Mouse (Mus musculus) adipocyte (in vitro differentiated cells): Measurements from ENCODE around the gene Rap1gap2.

Source experiments
- DNase-seq: peaks from one replicate; pipeline ENCODE4 v3.0.0-alpha.2; 2016; ENCODE audit warnings: low spot score

Rap1gap2 gene

DNA sequence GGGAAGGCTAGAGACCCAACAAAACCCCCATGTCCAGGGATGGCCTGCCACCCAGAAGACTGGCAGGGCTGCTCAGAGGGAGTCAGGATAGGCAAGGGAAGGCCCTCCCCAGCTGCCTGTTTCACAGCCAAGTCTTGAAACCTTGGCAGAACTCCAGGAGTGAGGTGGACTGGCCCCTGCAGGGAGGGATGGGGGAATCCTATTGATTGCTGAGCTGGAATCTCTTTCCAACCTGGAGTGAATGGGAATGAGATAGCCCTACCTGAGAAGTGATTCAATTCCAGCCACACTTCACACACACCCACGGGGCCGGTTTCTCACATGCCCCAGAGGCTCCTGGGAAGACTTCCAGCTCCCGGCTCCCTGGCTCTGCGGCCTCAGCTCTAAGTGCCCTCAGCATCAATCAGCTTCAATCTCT is 200.9 kb downstream of the Rap1gap2 start:
- DNase-seq: peak; percentile 90

DNA sequence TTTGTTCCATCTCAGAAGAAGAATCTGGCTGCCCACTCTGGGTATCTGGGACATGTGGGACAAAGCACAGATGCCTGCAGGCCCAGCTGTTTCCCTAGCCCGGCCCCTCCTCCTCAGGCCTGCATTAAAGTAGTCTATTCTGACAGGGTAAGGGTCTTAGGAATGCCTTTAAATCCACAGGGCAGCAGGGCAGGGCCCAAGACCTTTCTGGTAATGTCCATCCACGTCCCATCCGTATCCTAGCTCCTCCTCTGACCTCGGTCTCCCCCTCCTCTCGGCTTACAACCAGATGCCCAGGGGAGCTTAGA is 201.3 kb downstream of the Rap1gap2 start:
- DNase-seq: no peak

DNA sequence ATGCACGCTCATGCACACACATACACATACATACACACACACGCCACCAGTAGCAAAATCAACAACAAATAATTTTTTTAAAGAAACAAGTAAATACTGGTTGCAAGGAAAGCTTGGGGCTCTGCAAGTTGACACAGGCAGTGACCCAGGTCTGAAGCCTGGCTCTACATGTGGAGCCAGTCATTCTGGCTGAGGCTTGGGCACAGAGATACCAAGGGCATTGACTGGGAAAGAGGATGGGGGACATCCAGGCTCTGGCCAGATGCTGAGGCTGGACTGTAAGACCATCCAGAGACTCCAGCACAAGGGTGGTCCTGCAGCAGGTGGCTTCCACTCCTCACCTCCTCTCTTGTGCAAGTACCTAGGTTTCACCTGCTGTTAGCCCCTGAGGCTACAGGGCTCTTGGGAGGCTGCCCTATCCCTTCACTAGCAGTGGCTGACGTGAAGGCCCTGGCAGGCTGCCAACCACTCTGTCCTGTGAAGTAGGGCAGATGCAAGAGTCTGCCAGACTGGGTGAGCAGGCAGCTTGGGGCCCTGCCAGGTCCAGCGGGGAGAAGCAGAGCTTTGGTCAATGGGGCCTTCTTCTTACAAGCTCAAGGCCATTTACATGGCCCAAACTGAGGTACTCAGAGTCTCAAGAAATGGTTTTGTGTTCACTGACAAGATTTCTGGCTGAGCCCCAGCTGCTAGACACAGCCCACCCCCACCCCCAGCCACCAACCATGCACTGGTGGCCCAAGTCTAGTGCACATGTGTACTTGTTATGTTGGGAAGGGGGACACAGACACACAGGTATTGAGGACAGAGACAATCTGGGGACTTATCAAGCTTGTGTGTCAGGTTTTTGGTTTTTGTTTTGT is 201.9 kb downstream of the Rap1gap2 start:
- peak; percentile 99 for DNase-seq

DNA sequence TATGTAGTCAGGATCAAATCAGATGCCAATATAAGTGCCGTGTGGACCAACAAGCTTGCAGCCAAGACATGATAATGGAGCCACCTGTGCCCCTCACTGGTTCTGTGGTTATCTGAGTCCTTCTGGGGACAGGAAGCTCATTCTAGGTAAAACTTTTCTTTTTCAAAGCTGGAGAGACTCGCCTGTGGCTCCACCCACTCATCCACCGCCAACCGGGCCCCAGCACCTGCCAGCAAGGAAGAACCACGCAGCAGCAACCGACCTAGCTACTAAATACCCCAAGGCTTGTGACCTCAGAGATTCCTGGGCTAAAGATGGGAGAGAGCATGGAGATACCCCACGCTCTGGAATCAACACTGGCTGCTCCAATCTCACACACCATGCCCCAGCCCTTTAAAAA is 205.5 kb downstream of the Rap1gap2 start:
- no peak for DNase-seq

DNA sequence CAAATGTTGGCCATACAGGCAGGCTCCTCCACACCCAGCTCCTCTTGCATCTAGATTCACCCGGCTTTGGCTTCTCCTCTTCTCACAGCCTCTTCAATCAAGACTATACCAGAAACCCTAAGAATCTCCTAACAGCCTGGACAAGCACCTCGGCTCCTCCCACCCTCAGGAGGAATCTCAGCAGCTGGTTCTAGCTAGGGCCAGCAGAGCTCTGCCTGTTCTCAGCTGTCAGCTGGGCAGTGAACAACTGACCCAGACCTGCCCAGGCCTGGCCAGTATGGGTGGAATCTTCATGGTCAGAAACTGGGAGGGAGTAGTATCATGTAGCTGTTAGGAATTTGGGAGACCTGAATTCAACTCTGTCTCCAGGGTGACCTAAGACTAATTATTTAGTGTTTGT is 206.5 kb downstream of the Rap1gap2 start:
- peak; percentile 81 for DNase-seq

- DNase-seq: peak; percentile 44
Observed at GRCm38 (mm10) chr11:74402126-74402525, 208.6 kb downstream of the Rap1gap2 start.

DNA sequence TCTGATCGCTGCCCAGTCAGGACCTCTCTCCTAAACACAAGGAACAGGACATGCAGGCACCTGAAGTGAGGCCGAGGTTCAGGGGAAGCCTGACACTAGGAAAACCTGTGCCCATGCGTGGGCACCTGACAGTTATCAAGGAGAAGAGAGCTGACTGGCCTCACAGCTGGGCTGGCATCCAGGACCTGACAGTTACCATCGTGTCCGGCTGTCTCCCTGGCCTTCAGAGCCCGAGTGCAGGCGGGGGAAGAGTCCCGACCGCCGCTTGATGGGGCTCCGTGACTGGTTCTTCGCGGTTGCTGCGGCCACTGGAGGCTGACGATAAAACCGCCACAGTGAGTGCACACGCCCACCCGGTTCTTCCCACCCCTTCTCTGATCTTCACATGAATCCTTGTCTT is 215.1 kb downstream of the Rap1gap2 start:
- DNase-seq: no peak

- no peak for DNase-seq
Observed at GRCm38 (mm10) chr11:74393489-74393888, 217.2 kb downstream of the Rap1gap2 start.

DNA sequence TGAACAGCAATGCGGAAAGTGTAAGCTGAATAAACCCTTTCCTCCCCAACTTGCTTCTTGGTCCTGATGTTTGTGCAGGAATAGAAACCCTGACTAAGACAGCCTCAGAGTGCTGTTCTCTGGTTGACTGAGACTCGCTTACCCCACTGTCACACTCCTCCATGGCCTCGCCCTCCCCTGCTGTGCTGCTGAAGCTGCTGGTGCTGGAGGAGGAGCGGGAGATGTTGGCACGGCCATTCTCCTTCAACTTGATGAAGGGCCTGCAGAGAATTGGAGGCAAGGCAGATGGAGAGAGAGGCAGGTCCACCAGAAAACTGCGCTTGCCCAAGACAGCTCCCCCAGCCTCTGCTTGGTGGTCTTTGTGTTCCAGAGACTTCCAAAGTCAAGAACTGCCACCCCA is 217.8 kb downstream of the Rap1gap2 start:
- no peak for DNase-seq

DNA sequence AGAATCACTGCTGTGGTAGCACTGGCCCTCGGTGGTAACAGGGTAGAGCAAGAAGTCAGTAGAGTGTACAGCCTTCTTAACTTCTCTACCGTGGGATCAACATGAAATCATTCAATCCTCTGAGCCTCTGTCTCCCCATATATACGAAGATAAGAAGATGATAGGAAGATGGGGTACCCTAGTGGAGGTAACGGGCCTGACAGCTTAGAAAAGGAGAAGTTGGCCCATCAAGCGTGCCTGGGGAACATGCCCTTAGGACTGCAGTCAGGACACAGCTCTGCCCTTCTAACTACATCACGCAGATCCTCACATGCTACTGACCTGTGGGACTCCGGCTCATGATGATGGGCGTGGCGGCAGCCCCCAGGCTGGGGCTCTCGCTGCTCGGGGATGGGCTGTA is 218.8 kb downstream of the Rap1gap2 start:
- DNase-seq: no peak

DNA sequence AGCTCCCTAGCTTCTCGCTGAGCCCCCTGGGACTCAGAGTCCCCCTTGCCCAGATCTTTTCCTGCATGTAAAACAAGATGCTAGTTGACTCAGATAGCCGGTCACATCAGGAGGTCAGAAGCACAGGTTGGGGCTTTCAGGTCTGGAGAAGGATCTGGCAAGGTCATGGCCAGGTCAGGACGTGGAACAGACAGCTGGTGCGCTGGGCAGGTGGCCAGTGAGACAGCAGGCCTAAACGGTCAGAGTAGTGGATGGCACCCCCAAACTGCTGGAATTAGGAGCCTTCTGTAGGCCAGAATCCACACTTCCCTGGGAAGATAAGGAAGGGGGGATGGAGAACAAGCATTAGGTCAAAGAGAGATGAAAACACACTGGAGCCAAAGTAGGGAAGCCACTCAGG is 223.5 kb downstream of the Rap1gap2 start:
- DNase-seq: no peak

DNA sequence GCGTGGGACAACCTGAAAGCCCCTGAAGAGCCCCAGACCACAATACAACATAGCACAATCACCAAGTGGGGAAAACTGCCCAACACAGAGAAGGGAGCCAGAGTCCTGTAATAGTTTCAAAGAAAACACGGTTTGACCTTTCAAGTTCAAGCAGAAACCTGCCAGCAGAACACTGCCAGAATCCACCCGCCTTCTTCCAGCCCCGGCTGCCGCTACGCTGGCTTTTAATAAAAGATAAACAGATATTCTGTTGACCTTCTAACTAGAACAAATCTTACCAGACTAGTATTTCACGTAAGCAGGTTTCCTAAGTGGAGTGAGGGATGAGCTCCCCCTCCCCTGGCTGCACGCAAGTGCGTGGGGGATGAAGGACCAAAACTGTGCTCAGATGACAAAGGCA is 225.0 kb downstream of the Rap1gap2 start:
- no peak for DNase-seq

- DNase-seq: no peak
Observed at GRCm38 (mm10) chr11:74379166-74379873, 231.4 kb downstream of the Rap1gap2 start.

GRCm38 (mm10) chr11:74376847-74377246 is 233.9 kb downstream of the Rap1gap2 start:
- peak; percentile 76 for DNase-seq

- peak; percentile 90 for DNase-seq
Observed at GRCm38 (mm10) chr11:74371393-74372100, 239.2 kb downstream of the Rap1gap2 start.

GRCm38 (mm10) chr11:74361769-74362168 is 248.9 kb downstream of the Rap1gap2 start, which contains the start of gene Olfr412:
TSS of gene Olfr412 (plus strand) at chr11:74362069.
- no peak for DNase-seq

GRCm38 (mm10) chr11:74352550-74352949 is 258.2 kb downstream of the Rap1gap2 start, which contains the start of gene Olfr411:
TSS of gene Olfr411 (minus strand) at chr11:74352650.
- DNase-seq: no peak

DNA sequence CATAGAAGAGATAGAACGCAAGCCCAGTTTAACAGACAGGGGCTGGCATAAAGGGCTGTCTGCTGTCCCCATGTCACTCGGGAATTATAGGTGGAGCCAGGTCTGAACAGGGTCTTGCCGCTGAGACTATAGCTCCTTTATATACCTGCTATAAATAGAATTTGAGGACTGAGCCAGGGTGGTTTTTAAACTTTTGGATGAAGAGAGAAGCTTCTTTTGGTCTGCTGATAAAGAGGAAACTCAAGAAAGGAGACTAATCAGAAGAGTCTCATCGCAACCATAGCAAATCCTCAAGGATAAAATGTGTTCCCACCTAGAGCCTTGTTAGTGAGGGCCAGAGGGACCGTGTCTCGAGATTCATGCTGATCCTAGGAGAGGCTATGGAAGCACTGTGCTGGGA is 272.8 kb downstream of the Rap1gap2 start, which contains the start of gene Olfr410:
Gene Olfr410 (minus strand): TSS at position 101 of the 400 bp plus-strand sequence.
- no peak for DNase-seq
